Mouse (Mus musculus): ENCODE measurements around the gene Susd6.
A peak's percentile ranks its signal among the peaks of the same experiment; 100 is the strongest.

The Susd6 gene

DNA sequence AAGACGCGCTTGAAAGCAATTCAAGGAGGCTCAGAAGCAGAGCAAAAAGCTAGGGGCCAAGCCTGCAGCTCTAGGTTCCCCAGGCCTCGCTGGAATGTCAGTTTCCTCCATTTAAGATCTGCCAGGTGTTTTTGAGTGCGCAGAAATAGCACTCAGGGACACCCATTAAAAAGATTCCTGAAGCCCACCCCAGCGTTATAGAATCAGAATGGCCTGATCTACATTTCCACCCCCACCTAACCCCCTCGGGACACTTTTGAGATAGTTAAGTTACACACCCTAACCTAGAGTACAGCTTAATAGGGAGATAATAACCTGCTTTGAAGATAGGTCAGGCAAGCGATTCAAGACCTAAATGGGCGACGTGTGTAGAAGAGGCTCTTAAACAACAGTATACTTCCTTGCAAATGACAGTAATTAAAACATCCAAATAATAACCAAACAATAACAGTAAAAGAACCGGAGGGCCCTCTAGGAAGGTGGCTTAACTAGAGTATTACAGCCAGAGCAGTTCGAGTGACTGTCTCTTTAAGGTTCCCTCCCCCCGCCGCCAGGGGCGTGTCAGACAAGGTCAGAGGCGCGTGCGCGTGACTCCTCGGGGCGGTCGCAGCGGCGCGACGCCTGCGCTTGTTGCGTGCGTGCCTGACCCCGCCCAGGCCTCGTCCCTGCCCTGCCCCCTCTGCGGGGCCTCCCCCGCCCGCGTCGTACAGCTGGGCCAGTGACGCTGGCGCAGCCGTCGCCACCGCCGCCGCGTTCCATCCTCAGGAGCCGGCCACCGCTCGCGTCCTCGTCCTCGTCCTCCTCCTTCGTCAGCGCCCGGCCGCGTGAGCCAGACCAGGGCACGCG is at the start of gene Susd6:
TSS of gene Susd6 (plus strand) at position 662 of the 846 bp plus-strand sequence.
- peak; percentile 97 for DNase-seq (ENCODE audit: low read depth, low spot score)

DNA sequence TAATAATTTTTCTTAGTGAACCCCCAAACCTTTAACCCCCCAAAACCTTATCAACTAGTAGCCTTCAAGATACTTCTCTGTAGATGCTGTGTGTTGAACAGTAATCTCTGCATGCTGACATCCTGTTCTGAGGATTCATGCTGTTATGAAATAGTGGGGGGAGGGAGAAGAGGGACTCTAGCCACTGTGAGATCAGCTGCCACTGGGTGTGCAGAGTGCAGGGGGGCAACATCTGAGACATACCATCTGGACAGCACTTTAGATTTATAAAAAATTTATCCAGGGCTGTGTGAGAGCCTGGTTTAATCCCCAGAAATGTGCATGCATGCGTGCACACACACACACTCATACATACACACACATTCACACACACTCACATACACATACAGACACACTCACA is 45.7 kb upstream of the Susd6 start:
- DNase-seq (ENCODE audit: low read depth, low spot score), result no peak

DNA sequence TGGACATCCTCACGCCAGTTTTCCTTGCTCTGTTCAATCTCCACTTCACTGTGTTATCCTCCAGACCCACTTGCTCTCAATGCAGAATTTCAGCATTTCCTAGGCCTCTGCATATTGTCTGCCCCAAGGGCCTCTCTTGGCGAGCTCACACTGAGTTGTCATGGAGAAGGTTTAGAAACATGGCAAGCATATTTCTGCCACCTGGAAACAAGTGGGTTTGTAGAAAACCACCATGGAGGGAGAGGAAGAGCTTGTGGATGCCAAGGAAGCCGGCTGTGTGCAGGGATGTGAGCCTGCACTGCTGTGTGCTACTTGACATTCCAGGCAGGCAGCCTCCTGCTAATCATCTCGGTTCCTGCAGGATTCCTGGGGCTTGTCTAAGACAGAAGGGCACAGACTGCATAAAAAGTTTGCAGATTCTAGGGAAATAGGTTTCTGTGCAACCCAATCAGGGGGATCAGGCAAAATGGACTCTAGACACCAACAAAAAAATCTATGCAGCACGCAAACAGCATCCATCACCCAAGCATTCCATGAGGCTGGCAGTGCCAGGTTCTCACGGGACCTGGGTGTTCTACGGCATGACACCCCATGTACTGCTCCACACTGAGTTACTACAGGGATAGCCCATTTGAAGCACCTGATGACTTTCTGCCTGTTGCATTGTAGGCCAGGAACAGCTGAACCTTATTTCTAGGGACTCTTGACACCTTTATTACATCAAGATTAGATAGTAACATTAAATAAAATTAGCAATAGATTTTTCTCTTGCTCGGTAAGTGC is 44.1 kb upstream of the Susd6 start:
- DNase-seq (ENCODE audit: low read depth, low spot score), result no peak

DNA sequence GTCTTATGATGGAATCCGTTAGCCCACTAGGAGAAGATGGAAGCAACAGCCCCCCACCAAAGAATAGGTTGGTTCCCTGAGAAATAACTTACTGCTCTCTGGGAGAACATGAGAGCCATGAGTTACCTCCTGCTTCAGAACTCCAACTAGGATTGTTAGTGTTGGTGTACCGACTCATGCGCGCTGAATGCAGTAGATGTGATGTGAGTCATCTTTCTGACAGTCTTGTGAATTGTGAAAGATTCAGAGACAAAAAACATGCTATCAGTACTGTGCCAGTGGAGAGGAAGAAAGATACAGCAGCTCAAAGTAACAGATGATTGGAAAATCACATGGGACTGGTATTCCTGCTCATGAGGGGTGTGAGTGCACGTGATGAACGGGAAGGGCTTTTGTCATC is 38.8 kb upstream of the Susd6 start:
- DNase-seq (ENCODE audit: low read depth, low spot score), result no peak

DNA sequence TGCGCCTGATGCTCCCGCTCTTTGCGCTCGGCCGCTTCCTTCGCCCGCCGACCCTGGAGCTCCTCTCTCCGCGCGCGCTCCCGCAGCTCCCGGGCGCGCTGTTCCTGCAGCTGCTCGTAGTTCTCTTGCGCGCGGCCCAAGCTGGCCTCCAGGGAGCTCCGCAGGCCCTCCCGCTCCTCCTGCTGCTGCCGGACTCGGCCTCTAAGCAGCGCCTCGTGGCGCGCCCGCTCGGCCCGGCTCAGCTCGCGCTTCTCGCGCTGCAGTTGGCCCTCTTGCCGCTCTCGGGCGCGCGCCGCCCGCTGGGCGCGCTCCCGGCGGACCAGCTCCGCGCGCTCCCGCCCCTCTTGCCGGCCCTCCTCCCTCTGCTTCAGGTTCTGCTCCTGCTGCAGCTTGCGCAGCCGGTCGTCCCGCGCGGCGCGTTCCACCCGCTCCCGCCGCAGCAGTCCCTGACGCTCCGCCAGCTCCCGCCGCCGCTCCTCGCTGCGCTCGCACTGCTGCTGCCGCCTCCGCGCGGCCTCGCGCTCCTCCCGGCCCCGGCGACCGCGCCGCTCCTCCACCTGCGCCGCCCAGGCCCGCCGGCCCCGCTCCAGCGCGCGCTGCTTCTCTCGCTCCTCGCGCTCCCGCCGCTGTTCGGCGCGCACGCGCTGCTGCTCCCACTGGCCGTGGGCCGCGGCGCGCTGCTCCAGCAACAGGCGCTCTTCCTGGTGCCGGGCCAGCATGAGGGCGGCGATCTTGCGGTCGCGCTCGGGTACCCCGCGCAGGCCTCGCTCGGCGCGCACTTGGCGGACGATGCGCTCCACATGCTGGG is 32.4 kb upstream of the Susd6 start:
- peak; percentile 88 for DNase-seq (ENCODE audit: low read depth, low spot score)

DNA sequence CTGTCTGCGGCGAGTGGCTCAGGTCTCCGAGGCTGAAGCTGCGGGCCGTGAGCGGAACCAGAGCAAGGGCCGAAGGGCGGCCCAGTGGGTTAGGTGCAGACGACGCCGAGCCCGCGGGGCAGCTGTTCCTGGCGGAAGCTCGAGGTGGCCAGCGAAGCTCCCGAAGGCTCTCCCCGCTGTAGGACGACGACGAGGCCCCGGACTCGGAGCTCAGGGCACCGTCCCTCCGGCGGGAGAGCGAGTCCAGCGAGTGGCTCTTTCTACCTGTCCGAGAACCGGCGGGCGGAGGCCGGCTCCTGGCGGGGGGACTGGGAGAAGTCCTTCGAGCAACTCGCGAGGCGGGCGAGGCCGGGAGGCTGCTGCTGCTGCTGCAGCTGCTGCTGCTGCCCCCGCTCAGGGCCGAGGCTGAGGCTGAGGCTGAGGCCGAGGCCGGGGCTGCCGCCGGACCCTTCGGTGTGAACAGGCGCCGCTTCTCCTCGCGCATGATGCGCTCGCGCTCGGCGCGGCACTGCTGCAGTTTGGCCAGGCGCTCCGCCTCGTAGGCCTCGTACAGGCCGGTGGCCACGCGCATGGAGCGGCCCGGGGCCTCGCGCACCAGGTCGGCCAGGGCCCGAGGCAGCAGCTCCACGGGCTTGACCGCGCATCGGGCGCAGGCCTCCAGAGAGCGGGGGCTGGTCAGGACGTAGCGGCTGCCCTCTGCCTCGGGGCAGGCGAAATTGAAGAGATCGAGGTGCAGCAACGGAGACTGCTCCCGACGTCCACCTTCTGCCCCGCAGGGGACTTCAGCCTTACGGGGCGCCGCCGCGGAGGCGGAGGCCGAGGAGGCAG is 31.5 kb upstream of the Susd6 start:
- no peak for DNase-seq (ENCODE audit: low read depth, low spot score)

DNA sequence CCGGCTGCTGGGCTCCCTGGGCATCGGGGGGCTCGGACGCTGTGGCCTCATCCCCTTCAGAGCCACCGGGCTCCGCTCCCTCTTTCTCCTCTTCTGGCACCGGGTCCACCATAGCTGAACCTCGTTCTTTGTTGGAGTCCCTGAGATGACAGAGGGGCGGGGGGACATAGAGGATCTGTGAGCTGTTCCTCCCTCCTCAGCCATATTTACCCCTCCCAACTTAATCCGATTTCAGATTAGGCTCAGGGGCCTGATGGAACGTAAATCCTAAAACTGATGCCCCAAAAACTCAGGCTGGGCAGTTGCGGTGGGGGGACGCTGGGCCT is 31.0 kb upstream of the Susd6 start:
- DNase-seq (ENCODE audit: low read depth, low spot score), result no peak

DNA sequence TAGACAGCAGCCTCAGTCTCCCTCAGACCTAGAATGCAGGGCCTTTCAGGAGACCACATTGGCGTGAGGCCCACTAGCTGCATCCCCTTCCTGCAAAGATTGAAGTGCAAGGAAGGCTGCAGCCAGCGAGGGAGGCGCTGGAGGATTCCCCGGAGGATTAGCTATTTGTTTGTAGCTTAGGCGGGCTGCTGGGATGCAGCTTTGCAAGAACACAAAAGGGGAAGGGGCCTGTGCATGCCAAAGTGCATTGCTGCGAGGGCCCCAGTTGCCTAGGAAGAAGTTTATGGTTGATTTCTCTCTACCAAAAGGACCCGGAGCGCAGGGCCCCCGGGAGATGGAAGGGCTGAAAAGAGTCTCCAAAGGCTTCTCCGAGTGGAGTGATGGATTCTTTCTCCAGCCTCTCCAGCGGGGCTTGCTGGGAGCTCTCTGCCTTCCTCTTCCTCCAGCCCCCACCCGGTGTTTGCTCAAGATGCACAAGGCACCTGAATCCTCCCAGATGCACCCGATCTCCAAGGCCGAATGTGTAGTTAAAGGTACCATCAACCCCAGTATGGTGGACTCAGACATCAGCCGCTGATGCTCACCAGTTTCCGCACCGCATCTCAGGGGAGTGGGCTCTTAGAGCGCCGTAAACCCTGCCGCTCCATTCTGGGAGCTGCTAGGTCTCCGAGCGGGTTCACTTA is 30.5 kb upstream of the Susd6 start:
- no peak for DNase-seq (ENCODE audit: low read depth, low spot score)

DNA sequence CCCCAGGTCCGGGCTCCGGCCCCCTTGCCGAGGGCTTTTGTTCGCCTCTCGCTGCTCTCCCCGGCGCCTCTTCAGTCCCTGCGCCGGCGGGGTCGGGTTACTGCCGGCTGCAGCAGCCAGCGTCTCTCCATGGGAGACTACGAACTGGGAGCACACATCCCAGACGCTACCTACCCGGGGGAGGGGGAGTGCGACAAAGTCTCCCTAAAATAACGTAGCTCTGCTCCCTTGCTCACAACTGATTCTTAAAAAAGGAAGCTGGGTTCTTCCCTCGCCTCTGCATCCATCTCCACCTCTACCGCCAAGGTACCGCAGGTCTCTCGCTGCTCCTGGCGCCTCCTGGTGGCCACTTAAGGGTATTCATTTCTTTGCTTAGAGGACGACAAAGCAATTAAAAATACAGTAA is 29.9 kb upstream of the Susd6 start, which contains the start of gene Ccdc177:
TSS of gene Ccdc177 (minus strand) at position 292 of the 406 bp plus-strand sequence.
- peak; percentile 88 for DNase-seq (ENCODE audit: low read depth, low spot score)

DNA sequence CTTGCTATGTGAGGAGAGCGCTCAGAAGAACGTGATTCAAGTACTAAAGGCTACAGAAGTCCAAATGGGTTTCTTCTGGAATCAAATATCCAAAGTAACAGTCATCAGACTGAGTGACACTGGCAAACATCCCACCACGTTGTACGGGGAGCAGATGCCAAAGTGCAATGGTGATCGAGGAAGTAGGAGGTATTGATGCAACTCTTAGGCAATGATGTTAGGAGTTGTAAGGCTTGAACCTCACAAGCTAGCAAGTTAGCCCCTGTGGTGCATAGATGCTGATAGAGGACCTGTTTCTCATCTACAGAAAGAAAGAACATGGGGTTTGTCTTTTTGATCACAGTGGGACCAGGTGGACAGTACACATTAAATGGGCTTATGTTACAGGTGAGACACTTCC is 27.3 kb upstream of the Susd6 start:
- DNase-seq (ENCODE audit: low read depth, low spot score), result no peak

DNA sequence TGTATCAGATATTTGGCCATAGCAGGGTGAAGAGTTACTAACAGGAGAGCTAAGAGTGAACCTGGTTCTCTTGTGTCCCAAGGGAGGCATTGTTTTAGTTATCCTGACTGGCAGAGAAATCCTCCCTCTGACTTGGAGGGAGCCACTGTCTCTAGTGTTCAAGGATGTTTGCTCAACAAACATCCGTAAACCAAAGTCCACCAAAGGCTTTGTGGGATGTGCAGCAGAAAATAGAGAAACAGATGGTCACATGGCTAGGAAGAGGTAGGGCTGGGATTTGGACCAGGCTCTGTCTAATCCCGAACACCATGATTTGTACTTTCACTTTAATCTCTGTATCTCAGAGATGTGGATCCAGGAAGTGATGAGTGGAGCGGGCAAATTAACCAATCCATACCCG is 26.2 kb upstream of the Susd6 start:
- no peak for DNase-seq (ENCODE audit: low read depth, low spot score)

DNA sequence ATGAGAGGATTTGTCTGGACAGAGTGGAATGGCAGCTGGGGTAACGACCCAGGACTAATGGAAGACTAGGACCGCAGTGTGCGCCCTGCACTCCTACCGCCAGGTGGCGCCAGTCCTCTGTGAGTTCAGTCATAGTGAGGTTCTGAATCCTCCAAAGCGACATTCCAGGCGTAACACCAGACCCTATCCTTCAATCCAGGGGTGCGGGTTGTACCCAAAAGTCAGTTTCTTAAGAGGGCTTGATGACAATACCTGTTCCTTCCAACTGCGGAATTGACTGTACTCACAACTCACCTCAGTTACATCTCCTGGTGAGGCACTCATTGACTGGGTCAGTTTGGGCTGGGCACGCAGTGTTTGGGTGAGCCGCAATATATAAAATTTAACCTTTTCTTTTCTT is 20.6 kb upstream of the Susd6 start:
- peak; percentile 86 for DNase-seq (ENCODE audit: low read depth, low spot score)

DNA sequence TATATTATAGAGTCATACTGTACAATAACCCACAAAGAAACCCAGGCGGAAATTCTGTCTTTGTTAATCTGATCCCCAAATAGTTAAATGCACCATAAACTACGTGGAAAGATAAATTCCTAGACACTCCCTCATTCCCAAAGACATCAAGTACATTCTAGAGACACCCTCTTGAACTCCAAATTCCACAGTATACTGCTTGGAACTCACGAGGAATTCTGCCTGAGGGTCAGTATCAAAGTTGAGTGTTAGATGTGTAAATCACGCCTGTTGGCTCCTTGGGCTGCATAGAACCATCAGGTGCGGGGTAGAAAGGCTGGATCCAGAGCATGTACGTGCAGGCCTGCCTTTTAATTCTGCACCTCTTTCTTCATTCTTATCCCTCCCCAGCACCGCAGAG is 15.5 kb upstream of the Susd6 start:
- peak; percentile 52 for DNase-seq (ENCODE audit: low read depth, low spot score)

DNA sequence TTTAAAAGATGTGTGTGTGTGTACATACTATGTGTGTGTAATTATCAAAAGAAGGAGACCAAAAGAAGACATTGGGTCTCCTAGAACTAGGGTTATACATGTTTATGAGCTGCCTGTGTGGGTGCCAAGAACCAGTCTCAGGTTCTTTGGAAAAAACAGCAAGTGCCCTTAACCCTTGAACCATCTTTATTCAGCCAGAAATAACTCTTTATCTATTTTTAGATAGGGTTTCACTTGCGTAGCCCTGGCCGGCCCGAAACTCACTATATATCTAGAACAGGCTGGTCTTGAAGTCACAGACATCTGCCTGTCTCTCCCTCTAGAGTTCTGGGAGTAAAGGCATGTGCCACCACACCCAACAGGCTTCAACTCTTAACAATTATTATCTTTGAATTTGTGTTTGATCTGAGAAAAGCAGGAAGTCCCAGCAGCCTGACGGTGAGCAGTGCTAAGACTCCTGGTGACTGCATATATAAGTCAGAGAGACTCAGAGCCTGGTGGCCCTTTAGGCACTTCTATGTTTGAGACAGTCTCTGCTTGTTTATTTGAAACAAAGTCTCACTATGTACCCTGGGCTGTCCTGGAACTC is 14.2 kb upstream of the Susd6 start:
- DNase-seq (ENCODE audit: low read depth, low spot score), result no peak

DNA sequence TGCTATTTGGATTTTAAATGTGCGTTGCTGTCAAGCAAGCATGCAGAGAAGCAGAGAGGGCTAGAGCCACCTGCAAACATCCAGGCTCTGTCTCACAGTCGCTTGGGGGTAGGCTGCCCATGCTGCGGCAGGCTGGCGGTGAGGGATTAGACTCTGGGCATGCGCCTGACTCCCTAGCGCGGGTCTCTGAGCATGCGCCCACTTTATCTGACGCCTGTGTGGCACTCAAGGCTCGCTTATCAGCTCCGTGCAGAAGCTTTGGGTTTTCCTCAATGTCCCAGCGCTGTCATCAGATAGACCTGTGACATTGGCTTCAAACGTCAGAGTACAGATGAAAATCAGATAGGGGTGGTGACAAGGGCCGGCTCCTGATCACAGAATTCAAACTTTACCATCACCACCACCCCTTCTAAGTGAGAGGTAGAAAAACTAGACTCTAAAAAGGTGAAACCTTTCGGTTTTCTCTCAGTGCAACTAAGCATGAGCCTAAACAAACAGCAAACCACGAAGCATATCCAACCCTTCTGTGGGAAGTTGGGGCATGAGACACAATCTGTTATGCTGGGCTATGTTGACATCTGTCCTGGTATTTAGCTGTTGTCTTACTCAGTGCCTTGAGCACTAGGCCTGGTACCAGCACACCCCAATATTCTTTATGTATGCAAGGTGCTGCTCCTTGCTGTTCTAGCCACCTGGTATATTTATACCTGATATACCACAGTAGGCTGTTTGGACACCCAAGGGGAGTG is 11.9 kb upstream of the Susd6 start:
- peak; percentile 61 for DNase-seq (ENCODE audit: low read depth, low spot score)

DNA sequence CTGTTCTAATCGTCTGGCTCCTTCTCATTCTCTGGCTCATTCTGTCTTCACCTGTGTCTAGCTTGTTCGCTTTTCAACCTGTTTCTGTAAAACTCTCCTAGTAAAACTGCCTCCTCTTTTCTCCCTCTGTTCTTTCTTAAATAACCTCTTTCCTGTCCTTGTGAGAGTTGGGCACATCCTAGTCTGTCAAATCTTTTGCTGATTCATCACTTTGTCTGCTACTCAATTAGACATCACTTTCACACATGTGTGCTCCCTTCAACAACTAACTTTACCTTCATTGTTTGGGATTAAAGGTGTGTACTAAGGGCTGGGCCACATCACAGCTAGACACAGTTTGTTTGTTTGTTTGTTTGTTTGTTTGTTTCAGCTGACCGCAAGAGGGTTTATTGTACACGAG is 10.6 kb upstream of the Susd6 start:
- no peak for DNase-seq (ENCODE audit: low read depth, low spot score)

DNA sequence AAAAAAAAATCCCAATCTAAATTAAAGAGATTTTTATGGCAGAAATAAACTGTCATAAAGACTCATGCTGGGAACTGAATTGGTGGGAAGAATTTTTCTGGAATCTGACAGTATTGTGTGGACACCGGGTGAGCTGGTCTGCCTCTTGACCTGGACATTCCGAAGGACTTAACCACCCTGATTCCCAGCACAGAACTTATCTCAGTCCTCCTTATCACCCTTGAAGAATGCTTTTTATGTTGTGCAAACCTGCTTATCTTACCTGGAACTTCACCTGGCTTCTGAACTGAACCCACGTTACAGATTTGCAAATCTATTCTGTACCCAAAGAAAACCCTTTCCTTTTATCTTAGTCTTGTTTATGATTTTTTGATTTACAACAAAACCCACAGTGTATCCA is 8.1 kb upstream of the Susd6 start:
- no peak for DNase-seq (ENCODE audit: low read depth, low spot score)

DNA sequence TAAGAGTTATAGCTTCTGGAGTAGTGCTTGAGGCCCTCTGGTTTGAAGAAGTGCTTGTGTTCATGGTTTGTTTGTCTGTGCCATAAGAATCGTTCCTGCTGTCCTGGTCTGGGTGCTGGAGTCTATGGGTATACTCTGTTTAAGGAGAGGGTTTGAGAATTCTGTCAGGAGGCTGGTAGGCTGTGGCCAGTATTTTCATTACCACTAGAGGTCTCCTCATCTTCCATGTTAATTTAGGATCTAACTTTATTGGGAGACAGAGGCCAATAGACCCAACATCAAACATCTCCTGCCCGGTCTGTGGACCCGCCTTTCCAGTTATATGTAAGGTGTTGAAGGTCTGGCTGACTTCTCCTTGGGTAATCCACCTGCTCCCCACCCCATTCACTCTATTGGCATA is 7.4 kb upstream of the Susd6 start:
- peak; percentile 36 for DNase-seq (ENCODE audit: low read depth, low spot score)

DNA sequence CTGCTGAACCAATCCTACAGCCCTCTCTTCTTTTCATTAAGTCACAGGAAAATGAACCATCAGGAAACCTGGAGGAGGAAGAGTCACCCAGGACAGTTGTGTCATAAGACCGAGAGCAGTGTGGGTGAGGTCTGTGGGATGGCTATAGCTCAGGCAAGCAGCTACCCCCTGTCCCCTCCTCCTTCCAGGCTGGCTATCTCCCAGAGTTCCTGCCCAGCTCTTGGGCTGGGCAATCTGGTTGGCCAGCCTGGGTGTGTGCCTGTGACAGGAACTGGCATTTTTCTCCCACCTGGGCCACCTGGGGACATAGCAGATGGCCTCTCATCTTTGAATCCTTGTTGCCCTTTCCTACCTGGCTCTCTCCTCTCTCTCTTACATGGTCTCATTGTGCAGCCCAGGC is 6.4 kb upstream of the Susd6 start:
- no peak for DNase-seq (ENCODE audit: low read depth, low spot score)

DNA sequence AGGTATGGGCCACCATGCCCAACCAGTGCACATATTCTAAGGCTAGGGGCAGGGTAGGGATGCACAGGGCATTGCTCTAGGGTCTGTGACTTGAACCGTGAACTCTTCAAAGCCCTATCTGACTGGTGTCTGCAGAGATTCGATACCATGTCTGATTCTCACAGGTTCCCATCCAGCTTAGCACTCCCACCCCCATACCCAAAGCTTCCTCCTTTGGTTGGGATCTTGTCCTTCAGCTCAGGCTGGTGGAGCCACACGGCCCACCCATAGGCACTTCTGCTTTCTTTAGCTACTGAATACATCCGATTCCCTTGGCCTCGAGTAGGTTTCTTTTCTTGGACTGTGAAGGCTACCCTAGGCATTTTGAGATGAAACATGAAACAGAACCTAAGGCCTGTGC is 5.3 kb upstream of the Susd6 start:
- DNase-seq (ENCODE audit: low read depth, low spot score), result no peak
